Mouse (Mus musculus): ENCODE data around the gene Wrap73.

GRCm38 (mm10) chr4:154139671-154140181, 2.4 kb upstream of the Wrap73 start:
- TF ChIP-seq POLR2A (IDR thresholded peaks at IDR 0.05; ENCODE audit: extremely low read depth, insufficient read depth, low read length): no peak
- no peak for TF ChIP-seq CTCF (IDR thresholded peaks at IDR 0.05; ENCODE audit: low read depth, low read length)
